In genomic region chr2:151494035-151494803, GRCm38 (mm10) we compare ENCODE assay signal across 8 mouse cellular contexts. TPM values are rescaled to one million over a fixed set of nuclear protein-coding genes. Genes with fewer than 3 reads are reported as not detected.
DNase-seq lines count a peak whose midpoint lies in the region; ATAC-seq and TF ChIP-seq lines count a peak whose summit lies in the region.

Nsfl1c (plus strand) TSS chr2:151494182.

- peak within 1 kb of the TSS; percentile 97 for H3K4me3 ChIP-seq in G1E (ENCODE audit: low read depth, low read length)
- peak within 1 kb of the TSS; percentile 71 for H3K4me3 ChIP-seq in forebrain, embryonic 16.5 days (replicated peaks; ENCODE audit: low read length)
- H3K4me3 ChIP-seq in layer of hippocampus, adult 2 months, result peak within 1 kb of the TSS; percentile 76
- peak within 1 kb of the TSS; percentile 90 for H3K4me3 ChIP-seq in lung, embryonic 14.5 days (ENCODE audit: low read depth, low read length)
- peak within 1 kb of the TSS; percentile 92 for H3K4me3 ChIP-seq in olfactory bulb, adult 2 months (ENCODE audit: insufficient read depth, low read depth, low read length)
- H3K4me3 ChIP-seq in thymus, adult 2 months (ENCODE audit: control insufficient read depth, insufficient read depth, low read length), result peak within 1 kb of the TSS; percentile 65

- peak; percentile 79 for DNase-seq in G1E (ENCODE audit: low spot score)
- DNase-seq in cerebellum, adult 18-20 months, result peak; percentile 91 to 97
- peak; percentile 97 for DNase-seq in heart, postnatal 36 days
- peak; percentile 93 to 98 for DNase-seq in layer of hippocampus, adult 2 months (ENCODE audit: low spot score in 2 of 2)
- DNase-seq in lung, embryonic 14.5 days, result peak; percentile 98
- DNase-seq in thymus, adult 2 months, result peak; percentile 93

- intact Hi-C loops in heart, postnatal 36 days (cut with DNase I), result loop anchor here (1.0 to 5.0 kb wide), 5 partner anchors 49 to 817 kb away; partner anchors contain the start of gene Fkbp1a

- TF ChIP-seq CTCF in G1E (IDR thresholded peaks at IDR 0.05; ENCODE audit: low read depth, low read length), result peak; percentile 32; the same call in 1 of the 2 replicates
- TF ChIP-seq CTCF in layer of hippocampus, adult 2 months (conservative IDR thresholded peaks at IDR 0.05), result peak; percentile 90
- TF ChIP-seq CTCF in lung, embryonic 14.5 days (IDR thresholded peaks at IDR 0.05; ENCODE audit: low read depth), result peak; percentile 99
- TF ChIP-seq CTCF in olfactory bulb, adult 2 months (IDR thresholded peaks at IDR 0.05; ENCODE audit: insufficient read depth, low read depth, low read length), result peak; percentile 100
- peak; percentile 98 for TF ChIP-seq CTCF in thymus, adult 2 months (IDR thresholded peaks at IDR 0.05; ENCODE audit: borderline replicate concordance, control insufficient read depth, extremely low read depth, insufficient read depth, low read length, poor library complexity)

- peak; percentile 86 for ATAC-seq in G1E (ENCODE audit: extremely low read depth, insufficient number of reproducible peaks, low FRiP score, poor library complexity, severe bottlenecking)
- ATAC-seq in forebrain, embryonic 16.5 days, result peak; percentile 100
- peak; percentile 100 for ATAC-seq in lung, embryonic 14.5 days (ENCODE audit: insufficient read depth)

- under 1% methylated on average over 72 of the region's 73 CpGs for WGBS in forebrain, embryonic 16.5 days
- under 1% methylated on average over 73 of the region's 73 CpGs for WGBS in lung, embryonic 14.5 days
- under 1% methylated on average over 73 of the region's 73 CpGs for WGBS in olfactory bulb, adult 2 months
- under 1% methylated on average over 73 of the region's 73 CpGs for WGBS in thymus, adult 2 months

- H3K4me2 ChIP-seq in forebrain, embryonic 16.5 days (ENCODE audit: low read length), result peak within 1 kb of the TSS; percentile 84
- H3K4me2 ChIP-seq in lung, embryonic 14.5 days, result peak within 1 kb of the TSS; percentile 80

- H3K27me3 ChIP-seq in G1E (ENCODE audit: insufficient read depth, low read length), result peaks cover 18% of the 10 kb centered on the region
- H3K27me3 ChIP-seq in forebrain, embryonic 16.5 days (replicated peaks; ENCODE audit: control insufficient read depth, insufficient read depth, low read length), result no peaks in the 10 kb centered on the region
- H3K27me3 ChIP-seq in lung, embryonic 14.5 days (ENCODE audit: insufficient read depth, low read length), result no peaks in the 10 kb centered on the region
- no peaks in the 10 kb centered on the region for H3K27me3 ChIP-seq in thymus, adult 2 months (ENCODE audit: control insufficient read depth, insufficient read depth, low read length)

- H3K9ac ChIP-seq in forebrain, embryonic 16.5 days (replicated peaks; ENCODE audit: low read depth, low read length), result peak within 1 kb of the TSS; percentile 91
- peak within 1 kb of the TSS; percentile 89 for H3K9ac ChIP-seq in lung, embryonic 14.5 days

- TF ChIP-seq POLR2A in olfactory bulb, adult 2 months (IDR thresholded peaks at IDR 0.05; ENCODE audit: insufficient read depth, low read depth, low read length), result peak; percentile 64
- TF ChIP-seq POLR2A in thymus, adult 2 months (IDR thresholded peaks at IDR 0.05; ENCODE audit: control insufficient read depth, extremely low read depth, insufficient read depth, low read length, poor library complexity), result peak; percentile 73

- no peaks in the 10 kb centered on the region for H3K9me3 ChIP-seq in G1E (replicated peaks)
- H3K9me3 ChIP-seq in forebrain, embryonic 16.5 days (ENCODE audit: control insufficient read depth, low read length), result no peaks in the 10 kb centered on the region
- H3K9me3 ChIP-seq in lung, embryonic 14.5 days (ENCODE audit: low read depth, low read length), result no peaks in the 10 kb centered on the region

- peak within 1 kb of the TSS; percentile 80 for H3K27ac ChIP-seq in forebrain, embryonic 16.5 days (ENCODE audit: low read length)
- H3K27ac ChIP-seq in layer of hippocampus, adult 2 months, result peak within 1 kb of the TSS; percentile 89
- H3K27ac ChIP-seq in lung, embryonic 14.5 days (ENCODE audit: low read depth), result no peak within 1 kb of the TSS; the same call in 1 of the 2 replicates
- H3K27ac ChIP-seq in olfactory bulb, adult 2 months (ENCODE audit: insufficient read depth, low read depth, low read length), result no peak within 1 kb of the TSS
- H3K27ac ChIP-seq in thymus, adult 2 months (ENCODE audit: control insufficient read depth, insufficient read depth, low read length), result no peak within 1 kb of the TSS

- H3K36me3 ChIP-seq in G1E (replicated peaks), result peaks cover 30% of the 10 kb centered on the region
- H3K36me3 ChIP-seq in forebrain, embryonic 16.5 days (ENCODE audit: control insufficient read depth, insufficient read depth), result 0 out of 2 replicates have a peak, but pooled peaks cover 4% of the 10 kb centered on the region
- peaks cover 28% of the 10 kb centered on the region for H3K36me3 ChIP-seq in lung, embryonic 14.5 days (ENCODE audit: insufficient read depth)
- H3K36me3 ChIP-seq in thymus, adult 2 months (ENCODE audit: control insufficient read depth, insufficient read depth, low read length), result 0 out of 2 replicates have a peak, but pooled peaks cover 3% of the 10 kb centered on the region

- peaks cover 30% of the 10 kb centered on the region for H3K4me1 ChIP-seq in G1E (ENCODE audit: insufficient read depth, low read depth, low read length)
- peaks cover 13% of the 10 kb centered on the region for H3K4me1 ChIP-seq in forebrain, embryonic 16.5 days (replicated peaks; ENCODE audit: control insufficient read depth, insufficient read depth, low read length)
- H3K4me1 ChIP-seq in lung, embryonic 14.5 days (ENCODE audit: insufficient read depth), result no peaks in the 10 kb centered on the region
- no peaks in the 10 kb centered on the region for H3K4me1 ChIP-seq in olfactory bulb, adult 2 months (ENCODE audit: control insufficient read depth, insufficient read depth, low read length)
- no peaks in the 10 kb centered on the region for H3K4me1 ChIP-seq in thymus, adult 2 months (replicated peaks; ENCODE audit: control insufficient read depth, insufficient read depth, low read length)

RNA-seq across cellular contexts. Expression of gene Nsfl1c, which starts in this region (rescaled TPM):
- total RNA-seq in G1E (2014; fragmentation: Nextera tagmentation), result 104 and 128 TPM in 2 replicates
- 90.6 and 99.1 TPM in 2 replicates for total RNA-seq in G1E (2017)
- polyA plus RNA-seq in G1E (2012), result 115 and 149 TPM in 2 replicates
- polyA plus RNA-seq in forebrain, embryonic 16.5 days (2015; fragmentation: Nextera tagmentation; extraction: Ambion mirVana), result 271 and 287 TPM in 2 replicates
- total RNA-seq in heart, postnatal 36 days (2021), result 10 to 100 TPM; 79.2 to 83.6 TPM
- 100 to 1,000 TPM; 143 to 148 TPM for total RNA-seq in layer of hippocampus, adult 2 months (2021)
- polyA plus RNA-seq in lung, embryonic 14.5 days (2014; fragmentation: Nextera tagmentation; extraction: Ambion mirVana), result 237 and 239 TPM in 2 replicates
- polyA plus RNA-seq in olfactory bulb, adult 2 months (2012; ENCODE audit: insufficient read depth, insufficient read length, low replicate concordance, missing spikeins), result not detected in 2 replicates
- 64.1 and 79.3 TPM in 2 replicates for polyA plus RNA-seq in thymus, adult 2 months (2012; rRNA removed)

Comparison
In these comparisons a context has a peak if more than half of its experiments do, and no peak if none do; other contexts are left out.
1. RNA of gene Nsfl1c (polyA plus RNA-seq): 271 to 287 TPM in forebrain, embryonic 16.5 days, 237 to 239 TPM in lung, embryonic 14.5 days, 115 to 149 TPM in G1E and 64.1 to 79.3 TPM in thymus, adult 2 months; not detected in olfactory bulb, adult 2 months; every median in the first group is over 10 times any median in the second.
2. CTCF ChIP-seq: peak in every context shown above with its lines; median percentile 100 in olfactory bulb, adult 2 months; 99 in lung, embryonic 14.5 days; 98 in thymus, adult 2 months; 90 in layer of hippocampus, adult 2 months; 32 in G1E.
3. H3K27ac ChIP-seq: peak in forebrain, embryonic 16.5 days (single experiment) and layer of hippocampus, adult 2 months (single experiment); none in lung, embryonic 14.5 days (single experiment), olfactory bulb, adult 2 months (single experiment) and thymus, adult 2 months (single experiment).
4. Peak in every context shown above with its lines, with median percentiles within 50 percentile points of each other: ATAC-seq, DNase-seq and H3K4me3 ChIP-seq.